Mouse (Mus musculus) intestine, embryonic 16.5 days (tissue): ENCODE results near the gene Dph5. TPM values are rescaled to one million over a fixed set of nuclear protein-coding genes. Genes with fewer than 3 reads are reported as not detected.

ENCODE experiments used
- ATAC-seq: fragments of 200-750 bp; cut with Nextera tagmentation; 2 replicates; pipeline ENCODE4 v1.8.0; 2017; ENCODE audit warnings: moderate TSS enrichment, moderate library complexity
- H3K27ac ChIP-seq: fragments of 300-500 bp; sonication (generic); 2 replicates; pipeline ENCODE4 v1.5.1; 2014; ENCODE audit warnings: mild to moderate bottlenecking, low read length
- H3K27me3 ChIP-seq: fragments of 300-500 bp; sonication (generic); replicated peaks from 2 replicates; pipeline ENCODE4 v1.6.1; 2014; ENCODE audit warnings: low read length, control low read depth, mixed read lengths; ENCODE audit not compliant: control insufficient read depth, insufficient read depth
- H3K36me3 ChIP-seq: fragments of 300-500 bp; sonication (generic); 2 replicates; pipeline ENCODE4 v1.6.1; 2014; ENCODE audit warnings: low read length, control low read depth; ENCODE audit not compliant: control insufficient read depth, insufficient read depth
- H3K4me1 ChIP-seq: fragments of 300-500 bp; sonication (generic); 2 replicates; pipeline ENCODE4 v1.6.1; 2014; ENCODE audit warnings: low read length, control low read depth, mixed read lengths; ENCODE audit not compliant: control insufficient read depth, insufficient read depth
- H3K4me2 ChIP-seq: fragments of 300-500 bp; sonication (generic); 2 replicates; pipeline ENCODE4 v1.6.1; 2014; ENCODE audit warnings: low read depth, low read length, control low read depth
- H3K4me3 ChIP-seq: fragments of 300-500 bp; sonication (generic); 2 replicates; pipeline ENCODE4 v1.5.1; 2014; ENCODE audit warnings: mild to moderate bottlenecking, low read length
- H3K9ac ChIP-seq: fragments of 300-500 bp; sonication (generic); 2 replicates; pipeline ENCODE4 v1.6.1; 2014; ENCODE audit warnings: low read depth, low read length
- H3K9me3 ChIP-seq: fragments of 300-500 bp; sonication (generic); 2 replicates; pipeline ENCODE4 v1.6.1; 2016; ENCODE audit warnings: low read length, control low read depth; ENCODE audit not compliant: control insufficient read depth
- WGBS: fragments of 180-500 bp; shearing (Covaris S2); extraction: QIAGEN DNeasy Blood & Tissue Kit; methylation state at CpG from one replicate; pipeline ENCODE4 v1.1.7; 2014; 5-methylcytosine and 5-hydroxymethylcytosine counted together
- polyA plus RNA-seq: library from polyadenylated mRNA; unstranded; fragments of >200 nt; fragmentation: Nextera tagmentation; extraction: Ambion mirVana; gene quantifications from 2 replicates; pipeline ENCODE4 v1.2.1, GENCODE M21; 2015

Gene Dph5
- polyA plus RNA-seq, 1 experiment from 2014 or later, result 28.8 TPM

DNA sequence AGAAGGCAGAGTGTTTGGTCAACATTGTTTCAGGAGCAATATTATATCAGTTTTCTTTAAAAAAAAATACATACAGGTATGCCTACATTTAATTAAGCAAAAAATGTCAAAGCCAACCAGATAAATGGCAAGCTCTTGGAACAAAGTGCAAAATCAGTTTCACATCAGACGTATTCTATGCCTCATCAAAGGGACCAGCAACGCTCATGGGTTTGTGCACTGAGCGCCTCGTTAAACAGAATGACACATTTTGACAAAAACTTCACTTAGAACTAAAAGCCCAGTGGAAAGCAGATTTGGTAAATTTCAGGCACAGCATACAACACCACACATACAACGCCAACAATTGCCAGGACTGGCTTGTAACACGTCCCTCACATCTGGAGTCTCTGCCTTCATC lies 56.7 kb downstream of the Dph5 start:
- WGBS, result 94% methylated on average over 6 of the region's 6 CpGs
- Histone ChIP-seq H3K36me3 (no peaks in the 10 kb centered on the region), H3K9ac (no peak overlapping the region), H3K27me3 (no peaks in the 10 kb centered on the region), H3K4me2 (no peak overlapping the region), H3K4me1 (no peaks in the 10 kb centered on the region), H3K27ac (no peak overlapping the region), H3K4me3 (no peak overlapping the region), H3K9me3 (no peaks in the 10 kb centered on the region)
- no peak for ATAC-seq

DNA sequence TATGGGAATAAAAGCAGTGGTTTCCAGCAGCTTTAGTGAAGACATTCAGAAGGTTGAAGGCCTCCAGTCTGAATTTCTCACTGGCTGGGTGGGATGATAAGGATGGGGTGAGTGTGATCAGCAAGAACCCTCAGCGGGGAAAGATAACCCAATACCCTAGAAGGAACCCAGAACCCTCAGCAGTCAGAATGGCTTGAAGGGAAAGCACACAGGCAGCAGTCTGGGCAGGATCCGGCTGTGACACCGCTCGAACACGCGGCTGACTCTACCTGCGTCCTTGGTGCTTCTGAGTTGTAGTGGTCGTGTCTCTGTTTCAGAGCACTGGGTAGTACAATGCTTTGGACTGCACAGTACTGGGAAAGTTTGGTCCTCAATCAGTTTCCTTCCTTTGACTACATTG lies 58.6 kb downstream of the Dph5 start:
- H3K9me3 ChIP-seq, result no peaks in the 10 kb centered on the region
- no peak overlapping the region for H3K9ac ChIP-seq
- 94% methylated on average over 8 of the region's 8 CpGs for WGBS
- no peak overlapping the region for H3K4me3 ChIP-seq
- no peaks in the 10 kb centered on the region for H3K27me3 ChIP-seq
- H3K4me1 ChIP-seq, result no peaks in the 10 kb centered on the region
- H3K27ac ChIP-seq, result no peak overlapping the region
- no peak for ATAC-seq
- H3K36me3 ChIP-seq, result no peaks in the 10 kb centered on the region
- H3K4me2 ChIP-seq, result no peak overlapping the region

DNA sequence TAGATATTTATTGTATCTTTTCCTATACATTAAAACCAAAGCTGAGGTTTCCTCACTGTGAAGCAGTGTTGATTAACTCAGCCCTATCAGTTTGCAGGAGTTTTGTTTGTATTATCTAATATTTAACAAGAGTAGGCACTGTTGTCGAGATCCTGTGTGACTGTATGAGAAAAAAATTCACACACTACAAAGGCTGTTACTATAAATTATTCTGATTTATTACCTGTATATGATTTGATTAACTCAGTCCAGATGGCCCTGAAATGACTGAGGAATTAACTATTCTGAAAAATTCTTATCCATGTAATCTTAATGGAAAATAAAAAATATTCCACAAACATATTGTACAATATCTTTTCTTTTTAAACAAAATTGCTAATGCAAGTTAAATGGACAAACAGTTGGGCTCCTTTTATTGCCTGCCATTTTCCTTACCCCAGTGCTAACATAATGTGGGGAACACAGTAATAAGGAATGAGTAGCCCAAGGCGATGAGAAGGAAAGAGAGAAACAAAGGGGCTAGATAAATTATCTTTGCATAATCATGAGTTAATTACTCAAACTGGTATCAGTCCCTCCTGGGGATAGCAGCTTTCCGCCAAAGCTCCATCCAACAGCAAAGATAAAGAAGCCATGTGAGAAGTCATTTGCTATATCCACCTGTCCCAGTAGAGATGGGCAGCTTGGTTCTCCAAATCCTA lies 61.7 kb downstream of the Dph5 start:
- Histone ChIP-seq H3K9me3 (no peaks in the 10 kb centered on the region), H3K4me1 (no peaks in the 10 kb centered on the region), H3K4me3 (no peak overlapping the region), H3K36me3 (no peaks in the 10 kb centered on the region), H3K27ac (no peak overlapping the region), H3K4me2 (no peak overlapping the region), H3K27me3 (no peaks in the 10 kb centered on the region), H3K9ac (no peak overlapping the region)
- 69% methylated on average over 3 of the region's 3 CpGs for WGBS
- no peak for ATAC-seq

DNA sequence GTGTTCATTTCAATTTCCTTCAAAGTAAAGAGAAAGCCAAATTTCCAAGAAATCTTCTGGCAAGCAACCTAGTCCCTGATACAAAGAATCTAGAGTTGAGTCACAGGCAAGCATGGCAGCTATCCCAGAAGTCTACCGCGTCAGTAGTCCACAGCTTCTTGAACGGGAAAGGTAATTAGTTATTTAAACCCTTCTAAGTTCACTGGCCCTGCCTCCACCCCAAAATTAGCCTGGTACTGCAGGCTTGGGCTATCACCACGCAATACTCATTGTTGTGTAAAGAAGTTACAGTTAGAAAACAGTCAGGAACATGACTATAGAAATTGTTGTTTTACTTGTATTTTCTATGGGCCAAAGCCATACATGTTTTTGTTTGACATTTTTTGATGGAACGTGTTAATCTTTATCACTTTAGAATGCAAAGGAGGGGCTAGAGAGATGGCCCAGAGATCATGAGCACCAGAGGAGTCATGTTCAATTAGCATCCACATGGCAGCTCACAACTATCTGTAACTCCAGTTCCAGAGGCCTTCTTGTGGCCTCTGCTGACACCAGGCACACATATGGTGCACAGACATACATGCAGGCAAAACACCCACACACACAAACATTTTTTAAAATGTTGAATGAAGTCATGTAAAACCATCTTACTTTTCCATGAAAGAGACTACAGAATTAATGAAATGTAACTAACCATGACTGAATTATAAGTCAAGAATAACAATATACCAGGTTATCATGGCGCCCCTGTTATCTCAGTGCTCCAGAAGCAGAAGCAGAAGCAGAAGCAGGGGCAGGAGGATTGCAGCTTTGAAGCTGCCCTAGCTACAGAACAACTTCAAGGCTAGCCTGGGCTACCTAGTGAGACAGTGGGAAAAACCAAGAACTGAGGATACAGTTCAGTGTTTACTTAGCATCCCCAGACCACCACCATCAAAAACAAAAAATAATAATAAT lies 62.6 kb downstream of the Dph5 start:
- WGBS, result 89% methylated on average over 6 of the region's 6 CpGs

DNA sequence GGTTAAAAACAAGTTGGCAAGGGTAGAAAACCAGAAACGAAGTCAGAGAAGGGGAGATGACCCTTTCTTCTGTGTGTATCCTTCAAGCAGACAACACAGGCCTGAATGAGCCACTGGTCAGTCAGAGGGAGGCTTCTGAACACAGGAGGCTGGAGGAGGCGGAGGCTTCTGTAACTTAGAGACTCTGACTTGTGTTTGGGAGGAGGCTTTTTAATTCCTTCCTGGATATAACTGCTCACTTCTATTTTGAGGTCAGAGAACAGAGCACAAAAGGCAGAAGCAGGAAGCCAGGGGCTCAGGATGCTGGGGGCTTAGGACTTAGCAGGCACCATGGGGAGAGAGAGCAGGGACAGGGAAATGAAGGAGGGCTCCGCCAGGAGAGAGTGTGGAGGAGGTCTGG lies 63.6 kb downstream of the Dph5 start:
- Histone ChIP-seq H3K27me3 (no peaks in the 10 kb centered on the region), H3K27ac (no peak overlapping the region), H3K36me3 (no peaks in the 10 kb centered on the region), H3K4me1 (no peaks in the 10 kb centered on the region), H3K9me3 (no peaks in the 10 kb centered on the region), H3K4me2 (no peak overlapping the region), H3K4me3 (no peak overlapping the region), H3K9ac (no peak overlapping the region)
- 80% methylated on average over 3 of the region's 3 CpGs for WGBS
- ATAC-seq, result no peak

More for the DNA sequence above, 62.6 kb downstream of the Dph5 start:
- H3K27ac ChIP-seq, result no peak overlapping the region
- H3K27me3 ChIP-seq, result no peaks in the 10 kb centered on the region
- no peaks in the 10 kb centered on the region for H3K4me1 ChIP-seq
- no peak overlapping the region for H3K9ac ChIP-seq
- H3K9me3 ChIP-seq, result no peaks in the 10 kb centered on the region
- H3K4me3 ChIP-seq, result no peak overlapping the region
- H3K4me2 ChIP-seq, result no peak overlapping the region
- no peak for ATAC-seq
- no peaks in the 10 kb centered on the region for H3K36me3 ChIP-seq

DNA sequence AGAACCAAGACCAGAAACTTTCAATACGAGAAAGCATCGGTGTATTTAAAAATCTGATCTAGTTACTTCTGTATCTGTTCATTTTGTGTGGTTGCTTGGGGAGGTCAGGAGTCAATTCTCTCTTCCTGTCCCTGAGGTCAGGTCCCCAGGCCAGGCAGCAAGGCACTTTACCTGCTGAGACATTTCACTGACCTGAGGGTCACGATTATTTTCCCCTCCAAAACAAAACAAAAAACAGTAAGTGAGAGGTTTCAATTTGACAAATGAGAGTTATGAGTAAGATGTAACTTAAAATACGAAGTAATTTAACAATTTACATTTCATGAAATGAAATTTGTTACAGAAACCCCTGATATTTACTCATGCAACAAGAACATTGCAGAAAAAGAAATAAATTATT lies 64.7 kb downstream of the Dph5 start:
- Histone ChIP-seq H3K27me3 (no peaks in the 10 kb centered on the region), H3K9ac (no peak overlapping the region), H3K4me3 (no peak overlapping the region), H3K4me2 (no peak overlapping the region), H3K4me1 (no peaks in the 10 kb centered on the region), H3K27ac (no peak overlapping the region), H3K9me3 (no peaks in the 10 kb centered on the region), H3K36me3 (no peaks in the 10 kb centered on the region)
- 87% methylated on average over 4 of the region's 4 CpGs for WGBS
- no peak for ATAC-seq

DNA sequence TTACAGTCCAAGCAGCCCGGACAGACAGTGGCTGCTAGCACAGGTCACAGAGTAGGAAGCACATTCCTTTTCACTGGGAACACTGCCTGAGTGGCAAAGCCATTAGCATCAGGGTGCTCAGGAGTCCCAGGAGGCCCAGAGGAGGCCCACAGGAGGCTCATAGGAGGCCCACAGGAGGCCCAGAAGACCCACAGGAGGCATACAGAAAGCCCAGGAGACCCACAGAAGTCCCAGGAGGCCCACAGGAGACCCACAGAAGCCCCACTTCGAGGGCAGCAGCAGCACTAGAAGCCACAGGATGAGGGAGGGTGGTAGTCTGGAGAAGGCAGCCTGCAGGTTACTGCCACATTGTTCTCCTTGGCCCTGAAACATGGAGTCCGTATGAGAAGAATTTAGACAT lies 65.5 kb downstream of the Dph5 start:
- Histone ChIP-seq H3K27ac (no peak overlapping the region), H3K27me3 (no peaks in the 10 kb centered on the region), H3K9me3 (no peaks in the 10 kb centered on the region), H3K36me3 (no peaks in the 10 kb centered on the region), H3K4me2 (no peak overlapping the region), H3K4me3 (no peak overlapping the region), H3K4me1 (no peaks in the 10 kb centered on the region), H3K9ac (no peak overlapping the region)
- WGBS, result 84% methylated on average over 3 of the region's 3 CpGs
- ATAC-seq, result no peak

DNA sequence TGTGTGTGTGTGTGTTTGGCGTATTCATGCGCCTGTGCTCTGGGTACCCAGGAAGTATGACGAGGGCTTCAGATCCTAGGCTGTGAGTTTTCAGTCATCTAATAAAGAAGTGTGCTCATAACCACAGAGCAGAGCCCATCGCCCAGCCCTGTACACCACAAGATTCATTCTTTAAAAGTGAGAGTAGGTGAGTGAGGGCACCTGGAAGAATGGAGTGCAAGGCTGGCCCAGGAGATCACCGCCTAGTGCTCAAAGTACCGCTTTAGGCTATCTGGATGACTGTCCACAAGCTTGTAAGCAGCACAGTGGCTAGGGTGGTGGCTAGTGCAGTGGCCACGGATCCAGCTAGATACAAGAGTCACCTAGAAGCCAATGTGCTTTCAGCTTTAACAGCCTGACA lies 69.6 kb downstream of the Dph5 start:
- 93% methylated on average over 7 of the region's 7 CpGs for WGBS
- Histone ChIP-seq H3K4me2 (no peak overlapping the region), H3K9me3 (no peaks in the 10 kb centered on the region), H3K36me3 (no peaks in the 10 kb centered on the region), H3K4me1 (no peaks in the 10 kb centered on the region), H3K27me3 (no peaks in the 10 kb centered on the region), H3K27ac (no peak overlapping the region), H3K4me3 (no peak overlapping the region), H3K9ac (no peak overlapping the region)
- no peak for ATAC-seq

DNA sequence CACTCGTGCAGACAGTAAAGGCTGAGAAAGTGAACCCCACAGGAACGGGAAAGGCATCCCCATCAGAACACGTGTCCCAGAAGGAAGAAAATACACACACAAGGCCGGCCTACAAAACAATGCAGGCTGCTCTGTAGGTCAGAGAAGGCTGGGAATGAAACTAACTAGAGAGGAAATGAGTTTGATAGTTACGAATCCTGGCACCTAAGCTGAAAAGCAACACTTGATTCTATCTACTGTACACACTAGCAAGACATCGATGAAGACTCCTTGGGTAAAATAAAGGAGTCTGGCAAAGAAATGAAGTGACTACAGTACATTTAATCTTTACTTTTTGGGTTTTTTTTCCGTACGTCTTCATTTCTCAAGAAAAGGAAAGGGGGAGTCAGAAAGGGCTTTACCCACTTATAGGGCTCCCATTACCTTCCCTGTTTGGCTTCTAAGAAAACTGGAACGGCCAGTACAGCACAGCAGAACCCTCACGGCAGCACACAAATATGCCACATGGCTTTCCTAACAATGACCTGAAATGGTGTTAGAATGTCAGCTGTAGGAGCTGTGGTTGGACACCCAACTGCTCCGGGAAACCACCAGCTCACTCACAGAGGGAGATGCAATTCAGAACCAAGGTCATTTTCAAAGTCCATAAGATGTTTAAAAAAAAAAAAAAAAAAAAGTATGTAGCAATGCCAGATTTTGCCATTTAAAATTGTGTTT lies 73.8 kb downstream of the Dph5 start:
- Histone ChIP-seq H3K4me2 (no peak overlapping the region), H3K9ac (no peak overlapping the region), H3K4me3 (no peak overlapping the region), H3K27me3 (no peaks in the 10 kb centered on the region), H3K4me1 (no peaks in the 10 kb centered on the region), H3K9me3 (no peaks in the 10 kb centered on the region), H3K27ac (no peak overlapping the region), H3K36me3 (no peaks in the 10 kb centered on the region)
- no peak for ATAC-seq
- 86% methylated on average over 11 of the region's 11 CpGs for WGBS
